Comparison of ENCODE assay signal across 27 mouse cellular contexts in the genomic region with DNA sequence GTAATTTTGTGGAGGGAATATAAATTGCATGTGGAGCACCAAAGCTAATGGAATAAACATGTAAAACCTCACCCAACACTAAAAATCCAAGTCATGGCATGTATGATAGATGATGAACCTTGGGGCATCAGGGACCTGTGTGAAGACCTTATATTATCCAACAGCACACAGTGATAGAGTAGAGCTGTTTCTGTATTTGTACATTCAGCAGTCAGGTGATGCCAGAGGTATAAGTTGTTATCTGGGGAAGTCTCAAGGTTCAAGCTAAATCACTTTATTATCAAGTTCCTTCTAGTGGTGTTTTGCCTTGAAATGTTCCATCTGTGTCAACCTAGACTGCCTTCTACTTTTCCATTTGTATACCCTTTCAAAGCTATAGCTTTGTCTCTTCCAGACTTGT.
"Had no signal": no experiment of that assay in that cellular context is flagged by ENCODE, and none has a peak within 500 bp of the region (broad histone marks: within the 10 kb centered on the region; RNA-seq: fewer than 3 reads in every experiment).

No protein-coding gene starts in this region.

- H3K4me3 ChIP-seq: embryonic facial prominence, embryonic 10.5 days; embryonic facial prominence, embryonic 12.5 days; embryonic facial prominence, embryonic 13.5 days; embryonic facial prominence, embryonic 15.5 days; erythroblast, embryonic 14.5 days; forebrain, embryonic 10.5 days; forebrain, embryonic 12.5 days; forebrain, embryonic 13.5 days; forebrain, embryonic 15.5 days; gastrocnemius, adult 2 months; heart, adult 2 months had no signal

- H3K27ac ChIP-seq: embryonic facial prominence, embryonic 10.5 days; embryonic facial prominence, embryonic 12.5 days; embryonic facial prominence, embryonic 13.5 days; embryonic facial prominence, embryonic 15.5 days; forebrain, embryonic 10.5 days; forebrain, embryonic 12.5 days; forebrain, embryonic 13.5 days; forebrain, embryonic 15.5 days; gastrocnemius, adult 2 months; heart, adult 2 months had no signal

- H3K36me3 ChIP-seq: embryonic facial prominence, embryonic 10.5 days; embryonic facial prominence, embryonic 12.5 days; embryonic facial prominence, embryonic 13.5 days; embryonic facial prominence, embryonic 15.5 days; forebrain, embryonic 10.5 days; forebrain, embryonic 12.5 days; forebrain, embryonic 15.5 days had no signal

- H3K27me3 ChIP-seq: embryonic facial prominence, embryonic 12.5 days; embryonic facial prominence, embryonic 13.5 days; embryonic facial prominence, embryonic 15.5 days; forebrain, embryonic 12.5 days; forebrain, embryonic 13.5 days; forebrain, embryonic 15.5 days had no signal

- H3K4me2 ChIP-seq: embryonic facial prominence, embryonic 12.5 days; embryonic facial prominence, embryonic 13.5 days; embryonic facial prominence, embryonic 15.5 days; forebrain, embryonic 12.5 days; forebrain, embryonic 13.5 days; forebrain, embryonic 15.5 days had no signal

- DNase-seq: cerebellum, adult 8-10 months; cerebellum, adult 9-10 months; cerebellum, adult 9-11 months; cerebellum, postnatal 10 days; cerebellum, postnatal 14 days; cerebellum, postnatal 25 days; embryo, embryonic 11 days; forebrain, postnatal 0 days; gastrocnemius, adult 2 months; gastrocnemius, postnatal 10 days; gastrocnemius, postnatal 14 days; gastrocnemius, postnatal 25 days; gastrocnemius, postnatal 36 days; heart, adult 11 months; heart, adult 18-20 months; heart, adult 2 months had no signal

- H3K9ac ChIP-seq: embryonic facial prominence, embryonic 12.5 days; embryonic facial prominence, embryonic 13.5 days; embryonic facial prominence, embryonic 15.5 days; forebrain, embryonic 12.5 days; forebrain, embryonic 13.5 days; forebrain, embryonic 15.5 days; forebrain, postnatal 0 days had no signal

- ATAC-seq: forebrain, embryonic 13.5 days; forebrain, embryonic 14.5 days; forebrain, embryonic 15.5 days; forebrain, embryonic 16.5 days; forebrain, postnatal 0 days had no signal

- H3K4me1 ChIP-seq: embryonic facial prominence, embryonic 10.5 days; embryonic facial prominence, embryonic 12.5 days; embryonic facial prominence, embryonic 13.5 days; embryonic facial prominence, embryonic 15.5 days; forebrain, embryonic 10.5 days; forebrain, embryonic 12.5 days; forebrain, embryonic 13.5 days; forebrain, embryonic 15.5 days had no signal

- H3K9me3 ChIP-seq: embryonic facial prominence, embryonic 10.5 days; embryonic facial prominence, embryonic 12.5 days; embryonic facial prominence, embryonic 13.5 days; embryonic facial prominence, embryonic 15.5 days; forebrain, embryonic 10.5 days; forebrain, embryonic 12.5 days; forebrain, embryonic 13.5 days; forebrain, embryonic 15.5 days had no signal
